Mouse (Mus musculus) C2C12 (cell line): Measurements from ENCODE around the gene Tmem50b. TPM values are rescaled to one million over a fixed set of nuclear protein-coding genes. Genes with fewer than 3 reads are reported as not detected.

Experiments
- H3K27me3 ChIP-seq: one replicate; pipeline ENCODE4 v1.6.1; 2011; ENCODE audit not compliant: control insufficient read depth, insufficient read depth, insufficient read length
- H3K36me3 ChIP-seq: one replicate; pipeline ENCODE4 v1.6.1; 2011; ENCODE audit not compliant: control insufficient read depth, insufficient read depth
- H3K4me3 ChIP-seq: one replicate; pipeline ENCODE4 v1.5.1; 2011; ENCODE audit warnings: mild to moderate bottlenecking, control low read depth; ENCODE audit not compliant: poor library complexity, insufficient read depth, severe bottlenecking
- H3K79me2 ChIP-seq: one replicate; pipeline ENCODE4 v1.6.1; 2011; ENCODE audit not compliant: control insufficient read depth, insufficient read depth
- H3K79me3 ChIP-seq: one replicate; pipeline ENCODE4 v1.6.1; 2011; ENCODE audit warnings: low read depth, control low read depth
- H3ac ChIP-seq: one replicate; pipeline ENCODE3; 2011; ENCODE audit warnings: low read depth; ENCODE audit not compliant: control insufficient read depth, insufficient read length
- CEBPB ChIP-seq: IDR thresholded peaks from one replicate; pipeline ENCODE4 v1.6.1; 2011; ENCODE audit warnings: low read depth, mild to moderate bottlenecking, control low read depth, moderate library complexity
- CTCF ChIP-seq: IDR thresholded peaks from one replicate; pipeline ENCODE4 v1.5.1; 2011; ENCODE audit not compliant: control insufficient read depth, insufficient read depth, insufficient read length
- FOSL1 ChIP-seq: IDR thresholded peaks from one replicate; pipeline ENCODE4 v1.8.0; 2011; ENCODE audit warnings: mild to moderate bottlenecking, low read length; ENCODE audit not compliant: poor library complexity, insufficient read depth, severe bottlenecking
- MAX ChIP-seq: IDR thresholded peaks from one replicate; pipeline ENCODE4 v1.6.1; 2011; ENCODE audit warnings: mild to moderate bottlenecking, control low read depth
- MYOD1 ChIP-seq: IDR thresholded peaks from one replicate; pipeline ENCODE4 v1.6.1; 2011; ENCODE audit warnings: low read depth; ENCODE audit not compliant: control insufficient read depth, insufficient read length
- MYOG ChIP-seq: IDR thresholded peaks from one replicate; pipeline ENCODE4 v1.6.1; 2011; ENCODE audit not compliant: control insufficient read depth, insufficient read length; ENCODE audit errors: extremely low read depth
- USF1 ChIP-seq: IDR thresholded peaks from one replicate; pipeline ENCODE4 v1.6.1; 2011; ENCODE audit warnings: low read depth, mild to moderate bottlenecking, control low read depth, moderate library complexity
- polyA plus RNA-seq: library from polyadenylated mRNA; unstranded; fragments of >200 nt; fragmentation: generic; extraction: Trizol; gene quantifications from one replicate; pipeline ENCODE4 v1.2.1, GENCODE M21; 2012; ENCODE audit warnings: missing spikeins

Tmem50b gene
- polyA plus RNA-seq, 1 experiment, result 15.1 TPM

DNA sequence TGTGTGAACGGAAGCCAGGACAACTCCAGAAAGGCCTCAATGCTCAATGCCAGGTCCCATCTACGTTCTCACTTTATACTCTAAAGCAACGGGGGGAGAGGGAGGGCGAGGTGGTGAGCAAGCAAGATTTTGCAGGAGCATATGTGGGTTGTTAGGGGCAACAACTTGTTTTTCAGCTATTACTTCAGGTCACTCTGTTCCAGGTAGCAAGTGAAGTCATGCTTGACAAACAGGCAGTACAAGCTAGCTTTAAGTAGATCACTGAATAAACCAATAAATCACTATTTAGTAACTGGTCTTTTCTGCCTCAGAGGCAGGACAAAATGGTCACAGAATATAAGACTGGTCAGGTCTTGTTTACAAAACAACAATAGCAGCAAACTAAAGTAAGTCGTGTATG lies 12.0 kb downstream of the Tmem50b start:
- Histone ChIP-seq H3K4me3 (no peak overlapping the region), H3K79me2 (no peaks in the 10 kb centered on the region), H3K79me3 (no peaks in the 10 kb centered on the region), H3ac (no peak overlapping the region), H3K27me3 (no peaks in the 10 kb centered on the region), H3K36me3 (no peaks in the 10 kb centered on the region)
- TF ChIP-seq USF1 (no peak), MAX (no peak), MYOD1 (no peak)

DNA sequence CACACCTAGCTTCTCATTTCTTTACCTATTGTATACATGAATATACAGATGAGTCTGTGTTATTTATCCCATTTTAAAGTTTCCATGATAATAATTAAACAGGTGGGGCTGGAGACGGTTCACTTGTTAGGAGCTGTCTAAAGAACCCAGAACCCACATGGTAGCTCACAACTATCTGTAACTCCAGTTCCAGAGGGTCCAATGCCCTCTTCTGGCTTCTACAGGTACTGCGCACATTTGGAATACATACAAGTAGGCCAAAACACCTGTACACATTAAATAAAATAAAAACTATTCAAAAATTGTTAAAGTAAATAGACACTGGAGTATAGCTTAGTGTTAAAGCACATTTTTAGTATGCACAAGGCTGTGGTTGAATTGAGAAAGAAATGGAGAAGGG lies 15.3 kb downstream of the Tmem50b start:
- no peaks in the 10 kb centered on the region for H3K27me3 ChIP-seq
- H3K79me3 ChIP-seq, result no peaks in the 10 kb centered on the region
- H3K4me3 ChIP-seq, result no peak overlapping the region
- TF ChIP-seq CEBPB (no peak), CTCF (no peak), USF1 (no peak)
- H3ac ChIP-seq, result no peak overlapping the region
- no peaks in the 10 kb centered on the region for H3K79me2 ChIP-seq
- H3K36me3 ChIP-seq, result no peaks in the 10 kb centered on the region

DNA sequence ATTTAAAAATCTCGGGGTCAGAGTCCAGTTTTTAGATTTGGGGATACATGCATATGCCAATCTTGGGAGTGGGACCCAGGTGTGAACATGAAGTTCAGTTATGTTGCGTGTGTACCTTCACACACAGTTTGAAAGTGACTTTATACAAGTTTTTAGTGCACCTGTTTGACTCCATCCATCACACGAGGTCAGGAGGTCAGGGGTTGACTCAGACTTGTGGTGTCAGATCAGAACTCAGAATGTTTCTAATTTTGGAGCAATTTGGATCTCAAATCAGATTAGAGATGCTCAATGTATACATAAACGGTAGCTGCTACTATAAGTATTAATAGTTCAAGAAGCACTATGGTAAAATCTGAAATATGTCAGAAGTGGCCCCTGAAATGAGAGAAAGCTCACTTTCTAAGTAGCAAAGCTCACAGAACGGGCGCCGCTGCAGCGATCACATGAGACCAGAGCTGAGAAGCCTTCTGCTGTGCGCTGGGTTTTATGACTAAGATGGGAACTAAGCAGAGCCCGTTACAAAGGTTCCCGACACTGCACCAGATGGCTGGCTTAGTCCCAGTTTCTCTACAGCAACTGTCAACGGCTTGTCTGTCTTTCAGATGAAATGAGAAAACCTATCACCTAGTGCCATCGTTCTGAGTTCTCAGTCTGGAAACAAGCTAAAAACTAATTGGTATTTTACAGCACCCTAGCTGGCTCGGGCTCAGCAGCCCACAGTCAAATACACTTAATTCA lies 18.4 kb downstream of the Tmem50b start:
- H3K4me3 ChIP-seq, result no peak overlapping the region
- no peaks in the 10 kb centered on the region for H3K27me3 ChIP-seq
- TF ChIP-seq MYOD1 (peak; percentile 83), CEBPB (no peak)

DNA sequence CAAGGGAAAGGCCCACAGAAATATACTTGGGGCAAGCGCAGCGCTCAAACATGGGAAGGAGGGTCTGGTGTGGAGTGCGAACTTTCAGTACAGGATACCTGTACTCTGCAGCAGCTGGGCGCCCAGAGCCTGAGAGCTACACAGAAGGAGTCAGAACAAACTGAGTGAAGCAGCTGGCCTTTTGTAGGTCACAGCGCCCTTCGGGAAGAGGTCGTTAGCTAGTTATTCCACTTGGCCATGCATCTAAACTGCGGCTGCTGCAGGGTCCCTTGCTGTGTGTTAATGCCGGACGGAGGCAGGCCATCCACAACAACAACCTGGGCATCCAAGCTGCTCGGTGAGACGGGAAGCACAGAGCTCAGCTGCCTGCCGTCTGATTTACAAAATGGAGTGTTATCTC lies 22.4 kb downstream of the Tmem50b start:
- Histone ChIP-seq H3K4me3 (no peak overlapping the region), H3K79me2 (no peaks in the 10 kb centered on the region), H3ac (no peak overlapping the region), H3K27me3 (no peaks in the 10 kb centered on the region), H3K36me3 (no peaks in the 10 kb centered on the region), H3K79me3 (no peaks in the 10 kb centered on the region)
- TF ChIP-seq FOSL1 (no peak), MAX (no peak), USF1 (no peak), CTCF (no peak), MYOD1 (no peak), MYOG (no peak), CEBPB (no peak)

More for the DNA sequence above, 18.4 kb downstream of the Tmem50b start:
- Histone ChIP-seq H3K79me2 (no peaks in the 10 kb centered on the region), H3ac (no peak overlapping the region), H3K36me3 (no peaks in the 10 kb centered on the region), H3K79me3 (no peaks in the 10 kb centered on the region)

DNA sequence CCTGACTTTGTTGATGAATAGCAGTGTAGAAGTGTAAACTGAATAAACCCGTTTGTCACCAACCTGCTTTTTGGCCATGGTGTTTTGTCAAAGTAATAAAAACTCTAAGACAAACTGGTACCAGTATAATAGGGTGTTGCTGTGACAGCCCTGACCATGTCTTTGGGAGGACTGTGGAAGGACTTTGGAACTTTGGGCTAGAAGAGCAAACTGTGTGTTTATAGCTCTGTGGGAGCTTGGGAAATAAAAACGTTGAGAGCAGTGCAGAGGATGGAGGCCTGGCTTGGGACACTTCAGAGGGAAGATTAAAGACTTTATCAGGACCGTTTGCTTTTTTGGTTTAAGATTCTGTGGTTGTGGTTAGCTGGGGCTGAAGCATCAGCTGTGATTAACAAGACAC lies 26.5 kb downstream of the Tmem50b start:
- Histone ChIP-seq H3K36me3 (no peaks in the 10 kb centered on the region), H3K4me3 (no peak overlapping the region), H3K79me3 (no peaks in the 10 kb centered on the region), H3K27me3 (no peaks in the 10 kb centered on the region), H3ac (no peak overlapping the region), H3K79me2 (no peaks in the 10 kb centered on the region)
- TF ChIP-seq USF1 (no peak), CEBPB (no peak), FOSL1 (no peak), MYOD1 (no peak), MAX (no peak), CTCF (no peak), MYOG (no peak)

DNA sequence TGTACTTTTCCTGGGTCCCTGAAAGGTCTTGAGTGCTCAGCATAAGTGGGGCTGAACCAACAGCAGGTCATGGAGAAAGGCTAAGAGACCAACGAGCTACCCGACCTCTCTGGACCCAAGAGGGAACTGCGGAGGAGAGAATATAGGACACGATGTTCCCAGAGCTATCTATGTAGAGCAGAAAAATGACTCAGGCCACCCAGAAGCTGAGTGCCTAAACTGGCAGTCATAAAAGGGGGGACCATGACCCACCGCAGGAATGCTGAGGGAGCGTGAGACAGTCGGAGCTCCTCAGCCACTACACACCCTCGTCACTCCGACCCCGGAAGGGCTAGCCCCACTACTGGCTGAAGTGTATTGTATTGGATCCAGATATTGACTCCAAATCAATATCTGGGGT lies 28.6 kb downstream of the Tmem50b start:
- H3ac ChIP-seq, result no peak overlapping the region

More for the DNA sequence above, 28.6 kb downstream of the Tmem50b start:
- Histone ChIP-seq H3K79me3 (no peaks in the 10 kb centered on the region), H3K4me3 (no peak overlapping the region), H3K27me3 (no peaks in the 10 kb centered on the region), H3K79me2 (no peaks in the 10 kb centered on the region), H3K36me3 (peaks cover 3% of the 10 kb centered on the region)
- TF ChIP-seq FOSL1 (no peak), MYOG (no peak), CTCF (no peak), USF1 (no peak), CEBPB (no peak)
